Mouse (Mus musculus) kidney, postnatal 25 days (tissue): Measurements from ENCODE around the gene Eapp.

Experiments used
- DNase-seq, 2 experiments: peaks; one replicate each; pipeline ENCODE4 v3.0.0; 2021; ENCODE audit warnings: mixed read lengths in 2 of 2

Eapp gene

DNA sequence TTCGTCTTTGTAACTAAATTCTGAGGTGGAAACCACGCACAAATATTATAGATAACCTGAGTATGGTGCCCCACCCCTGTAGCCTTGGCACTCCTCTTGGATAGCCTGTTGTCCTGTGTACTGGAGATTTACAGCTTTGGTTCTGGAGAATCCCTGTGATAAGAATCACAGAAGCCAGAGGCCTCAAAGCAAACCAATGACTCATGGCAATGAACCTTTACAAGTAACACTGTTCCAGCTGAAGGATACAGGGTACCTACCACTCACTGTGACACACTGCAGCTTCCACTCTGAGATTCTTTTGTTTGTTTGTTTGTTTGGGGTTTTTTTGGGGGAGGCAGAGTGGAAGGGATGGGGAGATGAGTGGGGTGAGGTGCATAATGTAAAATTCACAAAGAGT, 73.8 kb downstream of the Eapp start:
- no peak for DNase-seq
